ENCODE assay signal across 8 mouse cellular contexts in the genomic region with DNA sequence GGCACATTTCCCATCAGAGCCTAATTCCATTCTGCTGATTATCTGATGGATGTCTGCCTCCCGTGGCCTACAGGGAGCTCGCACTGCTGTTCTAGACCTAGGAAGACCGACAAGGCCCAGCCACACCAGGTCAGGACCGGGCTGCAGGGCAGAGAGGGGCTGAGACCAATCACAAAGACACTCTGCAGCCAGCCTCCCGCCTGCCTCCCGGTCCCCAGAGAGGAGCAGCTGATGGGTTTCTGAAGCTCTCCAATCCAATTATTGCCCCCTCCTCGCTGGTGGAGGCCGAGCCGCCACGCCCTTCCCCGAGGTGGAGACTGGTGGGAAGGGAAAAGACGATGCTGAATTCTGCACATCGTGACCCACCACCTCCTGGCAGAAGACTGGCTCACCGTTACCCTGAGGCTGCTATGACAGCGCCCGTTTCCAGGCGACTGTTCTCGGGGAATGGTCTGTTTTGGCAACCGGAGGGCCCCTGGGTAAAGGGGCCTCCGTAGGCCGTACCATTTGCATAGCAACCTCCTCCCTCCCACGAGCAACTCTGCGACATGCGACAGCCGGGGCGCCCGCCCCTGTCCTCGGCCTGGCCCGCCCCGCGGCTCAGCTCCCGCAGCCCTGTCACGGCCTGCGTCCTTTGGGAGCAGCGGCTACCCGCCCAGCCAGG. TPM values are rescaled to one million over a fixed set of nuclear protein-coding genes. Genes with fewer than 3 reads are reported as not detected.
A peak's percentile ranks its signal among the peaks of the same experiment; 100 is the strongest.
DNase-seq lines count a peak whose midpoint lies in the region; ATAC-seq and TF ChIP-seq lines count a peak whose summit lies in the region.

No protein-coding gene starts in this region.

- H3K4me2 ChIP-seq in intestine, postnatal 0 days (replicated peaks; ENCODE audit: low read depth): peak overlapping the region; percentile 66

- intact Hi-C loops in left cerebral cortex, postnatal 36 days (cut with DNase I): loop anchor here (1.0 kb wide), 1 partner anchor 53 kb away; a partner anchor contains a TSS

- DNase-seq in 3134 (ENCODE audit: extremely low read depth, insufficient read length, low spot score): peak; percentile 97
- peak; percentile 90 for DNase-seq in adrenal gland, postnatal 10 days
- DNase-seq in embryo, embryonic 9.5 days (ENCODE audit: extremely low spot score): peak; percentile 86
- DNase-seq in left cerebral cortex, postnatal 36 days (ENCODE audit: low spot score in 2 of 2): peak; percentile 73 to 80
- DNase-seq in mesoderm, embryonic 11.5 days (ENCODE audit: low read depth, low spot score): peak; percentile 88
- peak; percentile 70 for DNase-seq in right cerebral cortex, postnatal 4 days

- 8% methylated on average over 36 of the region's 36 CpGs for WGBS in intestine, postnatal 0 days

- H3K4me3 ChIP-seq in intestine, postnatal 0 days (ENCODE audit: low read depth, low read length): peak overlapping the region; percentile 33

- H3K9me3 ChIP-seq in intestine, postnatal 0 days (ENCODE audit: control insufficient read depth): no peaks in the 10 kb centered on the region

- peak overlapping the region; percentile 19; the same call in 1 of the 2 replicates for H3K9ac ChIP-seq in intestine, postnatal 0 days (ENCODE audit: low read depth, low read length)

- no peaks in the 10 kb centered on the region for H3K36me3 ChIP-seq in intestine, postnatal 0 days (ENCODE audit: control insufficient read depth, insufficient read depth)

- H3K27ac ChIP-seq in intestine, postnatal 0 days (ENCODE audit: low read depth, low read length): peak overlapping the region; percentile 77

- no peaks in the 10 kb centered on the region for H3K27me3 ChIP-seq in intestine, postnatal 0 days (replicated peaks; ENCODE audit: control insufficient read depth, insufficient read depth, low read length)

- peaks cover 16% of the 10 kb centered on the region for H3K4me1 ChIP-seq in intestine, postnatal 0 days (replicated peaks; ENCODE audit: control insufficient read depth, insufficient read depth, low read length)

- peak; percentile 70 for ATAC-seq in granulocyte monocyte progenitor cell, adult 5-6 weeks (replicated peaks; ENCODE audit: poor library complexity, severe bottlenecking)
- ATAC-seq in intestine, postnatal 0 days: peak; percentile 38

- TF ChIP-seq CTCF in intestine, postnatal 0 days (IDR thresholded peaks at IDR 0.05; ENCODE audit: low read depth): no peak

RNA-seq across cellular contexts. Expression of a gene that starts 53.5 kb away (rescaled TPM):
- total RNA-seq in adrenal gland, postnatal 10 days (2021): 100 to 1,000 TPM in 1 of 2 experiments, 10 to 100 TPM in 1; 73.4 to 104 TPM
- total RNA-seq in granulocyte monocyte progenitor cell, adult 5-6 weeks (2014; fragmentation: Nextera tagmentation): 33.0 and 59.6 TPM in 2 replicates
- 89.9 and 94.0 TPM in 2 replicates for total RNA-seq in granulocyte monocyte progenitor cell, adult 5-6 weeks (2017)
- polyA plus RNA-seq in intestine, postnatal 0 days (2015; fragmentation: Nextera tagmentation; extraction: Ambion mirVana): 16.8 and 18.9 TPM in 2 replicates
- 1 to 10 TPM; 6.0 to 7.1 TPM for total RNA-seq in left cerebral cortex, postnatal 36 days (2021)

Comparison
In these comparisons a context has a peak if more than half of its experiments do, and no peak if none do; other contexts are left out.
1. Peak in every context shown above with its lines: DNase-seq, ATAC-seq, H3K4me3 ChIP-seq and H3K27ac ChIP-seq.
2. RNA of a gene that starts 53.5 kb away (total RNA-seq): 73.4 to 104 TPM in adrenal gland, postnatal 10 days and 33.0 to 94.0 TPM in granulocyte monocyte progenitor cell, adult 5-6 weeks; 6.0 to 7.1 TPM in left cerebral cortex, postnatal 36 days; every median in the first group is over 4 times any median in the second.